Mouse (Mus musculus) lung, embryonic 16.5 days (tissue): Measurements from ENCODE around the gene Izumo2. TPM values are rescaled to one million over a fixed set of nuclear protein-coding genes. Genes with fewer than 3 reads are reported as not detected.
A peak's percentile ranks its signal among the peaks of the same experiment; 100 is the strongest.

Experiments used
- ATAC-seq: fragments of 200-750 bp; cut with Nextera tagmentation; 2 replicates; pipeline ENCODE4 v1.8.0; 2017; ENCODE audit warnings: low read depth, mild to moderate bottlenecking, moderate library complexity
- H3K27ac ChIP-seq: fragments of 300-500 bp; sonication (generic); 2 replicates; pipeline ENCODE4 v1.5.1; 2014; ENCODE audit warnings: mild to moderate bottlenecking, control low read depth, low read length
- H3K27me3 ChIP-seq: fragments of 300-500 bp; sonication (generic); 2 replicates; pipeline ENCODE4 v1.6.1; 2014; ENCODE audit warnings: low read depth, low read length, mixed read lengths; ENCODE audit not compliant: control insufficient read depth, insufficient read depth
- H3K36me3 ChIP-seq: fragments of 300-500 bp; sonication (generic); 2 replicates; pipeline ENCODE4 v1.6.1; 2014; ENCODE audit warnings: low read length; ENCODE audit not compliant: control insufficient read depth, insufficient read depth
- H3K4me1 ChIP-seq: fragments of 300-500 bp; sonication (generic); replicated peaks from 2 replicates; pipeline ENCODE4 v1.6.1; 2014; ENCODE audit warnings: low read length, mixed read lengths; ENCODE audit not compliant: control insufficient read depth, insufficient read depth
- H3K4me2 ChIP-seq: fragments of 300-500 bp; sonication (generic); 2 replicates; pipeline ENCODE4 v1.6.1; 2014; ENCODE audit warnings: low read depth, low read length, control low read depth
- H3K4me3 ChIP-seq: fragments of 300-500 bp; sonication (generic); 2 replicates; pipeline ENCODE4 v1.5.1; 2014; ENCODE audit warnings: mild to moderate bottlenecking, low read length, control low read depth
- H3K9ac ChIP-seq: fragments of 300-500 bp; sonication (generic); 2 replicates; pipeline ENCODE4 v1.6.1; 2014; ENCODE audit warnings: low read length, control low read depth
- H3K9me3 ChIP-seq: fragments of 300-500 bp; sonication (generic); 2 replicates; pipeline ENCODE4 v1.6.1; 2016; ENCODE audit warnings: low read length; ENCODE audit not compliant: control insufficient read depth
- WGBS: fragments of 180-500 bp; shearing (Covaris S2); extraction: QIAGEN DNeasy Blood & Tissue Kit; methylation state at CpG from one replicate; pipeline ENCODE4 v1.1.7; 2014; 5-methylcytosine and 5-hydroxymethylcytosine counted together
- polyA plus RNA-seq: library from polyadenylated mRNA; unstranded; fragments of >200 nt; fragmentation: Nextera tagmentation; extraction: Ambion mirVana; gene quantifications from 2 replicates; pipeline ENCODE4 v1.2.1, GENCODE M21; 2015

The Izumo2 gene
- polyA plus RNA-seq: not detected in 2 replicates

GRCm38 (mm10) chr7:44708574-44708973 is at the start of gene Izumo2:
Gene Izumo2, plus strand, starts transcription at chr7:44708742.
- Histone ChIP-seq H3K4me1 (no peaks in the 10 kb centered on the region), H3K4me2 (no peak within 1 kb of the TSS), H3K9ac (no peak within 1 kb of the TSS), H3K36me3 (no peaks in the 10 kb centered on the region), H3K9me3 (no peaks in the 10 kb centered on the region; the same call in 1 of the 2 replicates), H3K4me3 (no peak within 1 kb of the TSS), H3K27ac (no peak within 1 kb of the TSS), H3K27me3 (no peaks in the 10 kb centered on the region)
- ATAC-seq: no peak
- WGBS: 74% methylated on average over 14 of the region's 14 CpGs

DNA sequence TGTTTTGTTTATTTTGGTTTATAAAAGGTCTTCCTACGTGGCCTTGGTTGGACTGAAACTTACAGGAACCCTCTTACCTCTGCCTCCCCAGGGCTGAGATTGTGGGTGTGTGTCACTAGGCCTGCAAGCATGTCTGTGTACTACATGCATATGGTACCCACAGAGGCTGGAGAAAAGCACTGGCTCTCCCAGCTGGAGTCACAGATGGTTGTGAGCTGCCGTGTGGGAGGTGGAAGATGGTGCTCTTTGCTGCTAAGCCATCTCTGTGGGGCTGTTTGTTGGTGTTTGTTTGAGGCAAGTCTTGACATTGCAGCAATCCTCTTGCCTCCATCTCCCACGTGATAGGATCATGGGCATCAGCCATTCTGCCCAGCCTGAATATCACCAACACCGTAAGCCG is 47.3 kb upstream of the Izumo2 start:
- H3K9me3 ChIP-seq: no peaks in the 10 kb centered on the region
- peak overlapping the region; percentile 78 for H3K27ac ChIP-seq
- no peaks in the 10 kb centered on the region for H3K27me3 ChIP-seq
- no peak overlapping the region for H3K4me3 ChIP-seq
- peaks cover 13% of the 10 kb centered on the region for H3K4me1 ChIP-seq
- H3K4me2 ChIP-seq: no peak overlapping the region
- WGBS: 65% methylated on average over 5 of the region's 5 CpGs
- no peak for ATAC-seq
- H3K9ac ChIP-seq: no peak overlapping the region
- H3K36me3 ChIP-seq: no peaks in the 10 kb centered on the region

DNA sequence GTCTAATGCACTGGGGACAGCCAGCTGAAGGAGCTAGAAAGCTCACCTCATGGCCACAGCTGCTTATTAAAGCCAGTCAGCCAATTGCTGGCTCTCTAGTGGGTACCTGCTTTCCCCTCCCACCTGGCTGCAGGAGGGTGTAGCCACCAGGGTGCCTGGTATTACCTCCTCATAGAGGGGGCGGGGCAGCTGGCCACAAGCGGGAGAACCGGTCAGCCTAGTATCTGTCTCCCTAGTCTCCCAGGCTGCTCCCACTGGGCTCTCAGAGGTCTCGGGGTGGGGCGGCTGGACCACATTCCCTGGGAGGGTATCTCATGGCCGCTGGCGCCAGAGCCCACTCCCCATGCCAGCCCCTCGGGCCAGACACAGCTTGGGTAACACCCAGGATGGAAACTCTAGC is 46.4 kb upstream of the Izumo2 start:
- Histone ChIP-seq H3K36me3 (no peaks in the 10 kb centered on the region), H3K27me3 (no peaks in the 10 kb centered on the region), H3K27ac (peak overlapping the region; percentile 96), H3K4me3 (no peak overlapping the region), H3K9ac (no peak overlapping the region; the same call in 1 of the 2 replicates), H3K9me3 (peaks cover 3% of the 10 kb centered on the region), H3K4me2 (peak overlapping the region; percentile 34), H3K4me1 (peaks cover 13% of the 10 kb centered on the region)
- ATAC-seq: peak; percentile 92
- WGBS: 11% methylated on average over 8 of the region's 8 CpGs

DNA sequence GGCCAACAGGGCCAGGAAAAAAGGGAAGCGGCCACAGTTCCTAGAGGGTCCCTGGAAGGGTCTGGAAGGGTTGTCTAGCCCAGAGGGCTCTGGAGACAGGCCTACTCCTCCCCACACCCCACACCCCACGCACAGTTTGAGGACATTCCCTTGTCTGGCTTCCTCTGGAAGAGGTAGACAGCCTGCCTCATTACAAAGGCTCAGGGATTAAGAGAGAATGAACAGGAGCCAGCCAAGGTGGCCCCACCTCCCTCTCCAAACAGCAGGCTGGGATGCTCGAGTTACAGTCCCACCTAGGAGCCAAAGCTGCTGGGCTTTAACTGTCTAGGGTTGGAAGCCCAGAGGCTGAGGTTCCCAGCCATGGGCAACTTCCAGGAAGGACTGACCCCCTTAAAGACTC is 46.0 kb upstream of the Izumo2 start:
- H3K36me3 ChIP-seq: no peaks in the 10 kb centered on the region
- peak; percentile 64 for ATAC-seq
- no peaks in the 10 kb centered on the region for H3K27me3 ChIP-seq
- H3K4me2 ChIP-seq: peak overlapping the region; percentile 34
- H3K9ac ChIP-seq: no peak overlapping the region
- H3K4me3 ChIP-seq: no peak overlapping the region
- H3K9me3 ChIP-seq: peaks cover 3% of the 10 kb centered on the region
- H3K4me1 ChIP-seq: peaks cover 13% of the 10 kb centered on the region
- H3K27ac ChIP-seq: peak overlapping the region; percentile 96
- 8% methylated on average over 3 of the region's 3 CpGs for WGBS

- Histone ChIP-seq H3K4me3 (no peak overlapping the region), H3K36me3 (no peaks in the 10 kb centered on the region), H3K4me2 (no peak overlapping the region), H3K9ac (no peak overlapping the region), H3K4me1 (peaks cover 13% of the 10 kb centered on the region), H3K9me3 (peaks cover 3% of the 10 kb centered on the region), H3K27me3 (no peaks in the 10 kb centered on the region), H3K27ac (peak overlapping the region; percentile 96)
- WGBS: 59% methylated on average over 5 of the region's 5 CpGs
- ATAC-seq: peak; percentile 43; the same call in 1 of the 2 replicates
These were observed 45.0 kb upstream of the Izumo2 start for GRCm38 (mm10) chr7:44663546-44663945.

GRCm38 (mm10) chr7:44664731-44665130 is 43.8 kb upstream of the Izumo2 start:
- H3K27me3 ChIP-seq: no peaks in the 10 kb centered on the region
- no peak overlapping the region for H3K4me2 ChIP-seq
- H3K27ac ChIP-seq: peak overlapping the region; percentile 67
- H3K9ac ChIP-seq: no peak overlapping the region
- no peak overlapping the region for H3K4me3 ChIP-seq
- no peak for ATAC-seq
- H3K36me3 ChIP-seq: no peaks in the 10 kb centered on the region
- 33% methylated on average over 11 of the region's 11 CpGs for WGBS
- peaks cover 3% of the 10 kb centered on the region for H3K9me3 ChIP-seq
- peaks cover 13% of the 10 kb centered on the region for H3K4me1 ChIP-seq

GRCm38 (mm10) chr7:44666462-44666861 is 42.1 kb upstream of the Izumo2 start:
- WGBS: 73% methylated on average over 2 of the region's 2 CpGs
- peaks cover 16% of the 10 kb centered on the region for H3K4me1 ChIP-seq
- H3K27me3 ChIP-seq: peaks cover 7% of the 10 kb centered on the region
- H3K4me3 ChIP-seq: no peak overlapping the region
- H3K4me2 ChIP-seq: no peak overlapping the region
- no peak overlapping the region for H3K9ac ChIP-seq
- H3K36me3 ChIP-seq: no peaks in the 10 kb centered on the region
- no peak for ATAC-seq
- H3K9me3 ChIP-seq: peaks cover 3% of the 10 kb centered on the region
- H3K27ac ChIP-seq: 0 out of 2 replicates have a peak overlapping the region, but pooled peaks have one; percentile 6

DNA sequence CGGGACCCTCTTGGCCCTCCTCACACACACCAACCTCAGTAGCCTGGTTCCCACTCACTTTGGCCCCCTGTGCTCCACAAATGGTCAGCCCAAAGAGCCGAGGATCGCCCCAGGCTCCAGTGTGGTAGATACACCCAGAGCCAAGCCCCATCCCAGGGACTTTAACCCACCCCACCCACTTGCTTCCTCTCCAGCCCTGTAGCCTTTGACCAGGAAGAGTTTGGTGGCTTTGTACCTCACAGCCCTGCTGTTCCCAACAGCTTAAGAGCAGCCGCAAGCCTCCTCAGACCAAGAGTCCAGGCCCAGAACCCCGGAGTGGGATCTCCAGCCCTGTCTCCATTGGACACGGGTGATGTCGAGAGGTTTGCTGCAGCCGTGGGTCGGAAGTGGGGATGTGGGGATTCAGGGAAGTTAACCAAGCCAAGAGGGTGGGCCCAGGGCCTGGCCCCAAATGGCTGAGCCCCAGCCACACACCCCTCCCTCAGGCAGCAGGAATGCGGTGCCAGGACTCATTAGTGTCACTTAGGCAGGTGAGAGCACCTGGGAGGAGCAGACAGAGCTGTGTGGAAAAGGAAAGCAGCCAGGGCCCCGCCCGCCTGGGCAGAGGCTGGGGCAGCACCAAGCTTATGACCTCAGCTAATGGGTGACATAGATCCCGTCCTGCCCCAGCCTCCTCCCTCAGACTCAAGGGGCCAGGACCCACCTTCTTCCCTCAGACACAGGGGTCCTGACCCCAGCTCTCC is 40.4 kb upstream of the Izumo2 start:
- Histone ChIP-seq H3K36me3 (no peaks in the 10 kb centered on the region), H3K4me1 (peaks cover 10% of the 10 kb centered on the region), H3K4me3 (peak overlapping the region; percentile 44), H3K27ac (peak overlapping the region; percentile 93), H3K9me3 (peaks cover 3% of the 10 kb centered on the region), H3K4me2 (peak overlapping the region; percentile 53), H3K9ac (peak overlapping the region; percentile 60), H3K27me3 (peaks cover 7% of the 10 kb centered on the region)
- ATAC-seq: peak; percentile 65
- WGBS: 43% methylated on average over 13 of the region's 13 CpGs

GRCm38 (mm10) chr7:44669103-44669502 is 39.4 kb upstream of the Izumo2 start:
- H3K4me3 ChIP-seq: peak overlapping the region; percentile 44
- no peaks in the 10 kb centered on the region for H3K36me3 ChIP-seq
- peak; percentile 60 for ATAC-seq
- WGBS: 10% methylated on average over 21 of the region's 21 CpGs
- H3K4me2 ChIP-seq: peak overlapping the region; percentile 53
- H3K27me3 ChIP-seq: peaks cover 7% of the 10 kb centered on the region
- H3K9ac ChIP-seq: peak overlapping the region; percentile 60
- peaks cover 3% of the 10 kb centered on the region for H3K9me3 ChIP-seq
- peak overlapping the region; percentile 93 for H3K27ac ChIP-seq
- peaks cover 8% of the 10 kb centered on the region; the same call in 1 of the 2 replicates for H3K4me1 ChIP-seq
